Mouse (Mus musculus) layer of hippocampus, postnatal 25 days (tissue): Measurements from ENCODE around the gene Isx. TPM values are rescaled to one million over a fixed set of nuclear protein-coding genes. Genes with fewer than 3 reads are reported as not detected.

ENCODE experiments used
- DNase-seq, 2 experiments: peaks; one replicate each; pipeline ENCODE4 v3.0.0; 2022; ENCODE audit warnings: mixed read lengths in 2 of 2, low spot score in 1 of 2; ENCODE audit errors: extremely low spot score in 1 of 2
- total RNA-seq, 2 experiments: library from RNA; stranded (reverse); gene quantifications; 2 replicates each; pipeline ENCODE4 v1.2.3; 2021

Gene Isx
- total RNA-seq: not detected

DNA sequence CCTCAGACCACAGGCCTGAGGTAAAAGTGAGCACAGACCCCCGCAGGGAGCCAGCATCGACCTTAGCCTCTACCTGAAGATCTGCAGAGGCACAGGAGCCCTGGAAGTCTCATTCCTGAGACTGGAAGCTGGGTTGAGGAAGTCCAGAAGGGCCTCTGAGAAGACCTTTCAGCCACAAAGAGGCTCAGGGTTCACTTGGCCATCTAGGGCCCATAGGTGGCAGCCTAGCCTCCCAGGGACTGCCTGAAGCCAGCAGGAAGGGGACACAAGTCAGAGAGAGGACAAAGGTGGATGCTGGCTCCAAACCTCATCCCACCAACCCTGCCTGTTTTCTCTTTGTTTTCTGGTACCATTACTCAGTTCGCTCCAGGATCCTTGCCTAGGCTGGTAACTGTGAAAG lies at the start of gene Isx:
Isx (plus strand) TSS at position 234 of the 400 bp plus-strand sequence.
- no peak for DNase-seq

DNA sequence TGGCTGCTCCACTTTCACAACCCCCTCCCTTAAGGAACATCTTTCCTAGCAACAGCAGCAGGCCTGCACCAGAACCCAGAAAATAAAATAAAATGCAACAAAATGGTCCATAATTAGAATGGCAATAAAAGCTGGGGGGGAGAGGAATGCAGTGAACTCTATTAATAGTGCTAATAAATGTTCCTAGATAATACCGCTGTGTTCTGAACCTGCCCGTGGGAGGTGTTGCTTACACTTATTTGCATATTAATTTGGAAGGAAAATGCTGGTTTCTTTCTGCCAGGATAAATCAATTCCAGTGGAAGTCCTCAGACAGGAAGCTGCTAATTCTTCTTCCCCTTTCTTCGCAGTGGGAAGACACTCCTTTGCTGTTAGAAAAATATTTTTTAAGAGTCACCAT lies 45.3 kb upstream of the Isx start:
- no peak for DNase-seq

DNA sequence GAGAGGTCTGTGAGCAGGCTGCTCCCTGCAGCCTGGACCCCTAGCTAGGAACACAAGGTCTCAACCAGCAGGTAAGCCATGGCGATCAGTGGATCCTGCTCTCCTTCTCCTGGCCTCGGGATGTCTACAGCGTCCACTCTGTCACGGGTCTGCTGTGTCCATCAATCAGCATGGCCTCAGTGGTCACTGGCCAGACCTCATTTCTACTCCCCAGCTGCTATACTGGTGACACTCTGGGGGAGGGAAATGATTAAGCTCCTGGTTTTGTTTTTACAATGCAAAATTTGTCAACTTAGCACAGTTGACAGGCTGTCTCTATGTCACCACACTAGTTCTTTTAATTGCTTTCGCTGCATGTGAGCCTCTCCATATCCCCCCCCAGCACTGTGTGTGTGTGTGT lies 41.7 kb upstream of the Isx start:
- no peak for DNase-seq

DNA sequence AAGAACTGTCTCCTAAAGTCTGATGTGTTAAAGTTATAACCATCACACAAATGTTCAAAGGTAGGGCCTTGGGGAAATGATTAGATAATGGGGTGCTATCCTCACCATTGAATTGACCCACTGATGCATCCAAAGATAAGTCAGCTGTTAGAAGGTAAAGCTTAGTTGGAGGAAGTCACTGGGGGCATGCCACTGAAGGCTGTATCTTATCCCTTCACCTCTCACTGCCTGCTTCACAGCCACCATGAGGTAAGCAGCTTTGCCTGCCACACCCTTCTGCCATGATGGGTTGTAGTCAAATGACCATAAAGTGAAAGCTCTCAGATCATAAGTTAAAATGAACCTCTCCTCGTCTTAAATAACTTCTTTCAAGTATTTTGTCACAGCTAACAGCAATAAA lies 38.7 kb upstream of the Isx start:
- no peak for DNase-seq

DNA sequence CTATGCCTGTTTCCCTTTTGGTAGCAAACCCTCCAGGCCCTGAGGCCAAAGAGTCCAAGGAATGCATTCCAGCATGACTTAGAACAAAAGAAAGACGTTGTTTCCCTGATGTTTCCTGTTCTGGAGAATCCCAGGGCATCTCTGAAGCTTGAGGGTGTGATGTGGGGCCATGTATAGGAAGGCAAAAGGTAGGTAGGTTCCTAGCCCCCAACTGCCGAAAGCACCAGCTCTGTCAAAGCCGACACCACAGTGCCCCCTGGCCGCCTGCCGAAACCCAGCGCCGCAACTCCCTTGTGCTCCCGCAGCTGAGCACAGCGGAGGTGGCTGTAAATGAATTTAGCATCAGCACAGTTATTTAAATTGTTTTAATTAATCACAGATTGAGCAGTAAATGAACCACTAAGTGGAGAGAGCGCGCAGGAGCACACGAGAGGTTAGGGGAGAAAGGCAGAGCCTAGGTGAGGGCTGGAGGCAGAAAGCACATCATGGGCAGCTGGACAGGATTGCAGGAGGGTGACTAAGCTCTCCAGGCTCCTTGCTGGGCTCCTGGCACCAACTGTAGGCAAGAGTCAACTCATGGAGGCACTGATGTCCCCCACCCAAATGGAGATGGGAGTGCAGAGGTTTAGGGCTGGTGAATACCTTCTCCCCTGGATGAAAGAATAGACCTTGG lies 25.5 kb upstream of the Isx start:
- peak; percentile 20 to 38 for DNase-seq

DNA sequence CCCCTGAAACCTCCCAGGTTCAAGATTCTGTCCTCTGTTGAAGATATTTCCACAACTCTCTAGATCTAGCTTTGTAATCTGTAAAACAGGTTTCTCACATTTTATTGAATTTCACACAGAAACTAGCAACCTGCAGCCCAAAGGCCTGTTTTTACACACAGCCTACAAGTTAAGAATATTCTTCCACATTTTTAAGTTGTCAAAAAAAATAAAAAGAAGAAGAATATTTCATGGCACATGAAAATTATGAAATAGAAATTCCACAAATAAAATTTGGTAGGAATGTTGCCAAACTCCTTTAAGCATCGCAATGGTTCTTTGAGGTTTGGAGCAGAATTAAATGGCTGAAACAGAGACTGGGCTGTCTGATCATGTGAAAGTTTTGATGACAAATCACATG lies 24.3 kb upstream of the Isx start:
- no peak for DNase-seq

DNA sequence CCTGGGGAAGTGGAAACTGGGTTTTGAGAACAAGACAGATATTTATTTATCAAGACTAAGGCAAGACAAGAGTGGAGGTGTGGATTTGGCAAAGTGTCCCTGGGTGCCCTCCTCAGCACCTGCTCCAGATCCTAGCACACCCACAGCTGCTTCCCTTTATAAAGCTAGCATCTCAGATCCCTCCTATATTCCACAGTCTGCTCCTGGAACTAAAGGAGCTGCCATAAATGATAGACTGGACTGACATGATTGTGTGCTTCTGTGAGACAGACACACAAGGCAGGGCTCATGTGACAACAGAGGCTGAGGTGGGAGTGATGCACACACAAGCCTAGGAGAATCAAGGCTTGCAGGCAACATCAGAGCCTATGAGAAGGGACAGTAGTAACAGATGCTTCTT lies 22.0 kb upstream of the Isx start:
- no peak for DNase-seq

DNA sequence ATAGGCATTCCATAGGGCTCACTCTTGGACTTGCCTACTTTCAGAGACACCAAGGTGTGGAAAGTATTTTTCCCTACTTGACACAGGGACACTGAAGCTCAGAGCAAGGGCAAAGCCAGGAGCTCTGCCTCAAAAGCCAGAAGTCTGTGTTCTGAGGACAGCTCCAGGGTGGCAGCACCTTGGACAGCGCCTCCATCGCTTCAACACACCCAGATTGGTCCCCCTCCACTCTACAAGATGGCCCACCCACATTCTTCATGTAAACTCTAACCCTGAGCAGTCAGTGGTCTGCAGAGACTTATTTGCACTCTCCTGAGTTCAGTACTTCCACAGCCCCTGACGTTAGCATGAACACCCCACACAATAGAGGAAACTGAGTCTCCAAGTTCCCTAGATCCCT lies 21.1 kb upstream of the Isx start:
- no peak for DNase-seq

DNA sequence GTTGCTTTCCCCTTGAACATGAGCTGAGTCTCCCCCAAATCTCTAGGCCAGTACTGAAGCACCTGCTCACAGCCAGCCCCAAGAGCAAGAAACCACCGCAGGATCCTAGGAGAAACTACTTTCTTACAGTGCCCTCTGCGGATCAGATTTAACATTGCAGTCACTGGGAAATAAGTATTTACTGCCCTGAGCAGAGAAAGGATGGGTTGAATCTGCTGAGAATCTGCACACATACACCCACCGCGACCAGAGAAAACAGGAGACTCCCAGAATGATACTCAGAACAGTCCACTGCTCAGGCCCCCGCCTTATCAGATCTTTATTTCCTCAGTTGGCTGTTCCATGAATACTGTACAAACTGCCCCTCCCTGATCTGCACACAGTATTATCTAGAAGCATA lies 19.5 kb upstream of the Isx start:
- DNase-seq: peak; percentile 43 to 79

DNA sequence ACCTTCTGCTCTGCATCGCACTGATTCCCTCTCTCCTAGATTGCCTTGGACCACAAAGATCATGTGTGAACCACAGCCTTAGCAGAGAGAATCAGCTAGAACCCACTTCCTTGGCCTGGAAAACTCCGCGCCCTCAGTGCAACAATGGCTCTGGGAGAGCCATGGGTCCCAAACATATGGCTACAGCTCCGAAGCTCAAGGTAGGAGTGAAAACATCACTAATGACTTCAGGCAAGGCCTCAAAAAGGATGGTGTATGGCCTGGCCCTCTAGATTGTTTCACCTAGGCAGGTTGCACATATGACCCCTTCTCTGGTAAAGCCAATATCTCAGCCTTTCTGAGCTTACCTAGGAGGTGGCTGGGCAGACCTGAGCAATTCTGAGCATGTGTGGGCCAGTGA lies 18.2 kb upstream of the Isx start:
- DNase-seq: no peak

DNA sequence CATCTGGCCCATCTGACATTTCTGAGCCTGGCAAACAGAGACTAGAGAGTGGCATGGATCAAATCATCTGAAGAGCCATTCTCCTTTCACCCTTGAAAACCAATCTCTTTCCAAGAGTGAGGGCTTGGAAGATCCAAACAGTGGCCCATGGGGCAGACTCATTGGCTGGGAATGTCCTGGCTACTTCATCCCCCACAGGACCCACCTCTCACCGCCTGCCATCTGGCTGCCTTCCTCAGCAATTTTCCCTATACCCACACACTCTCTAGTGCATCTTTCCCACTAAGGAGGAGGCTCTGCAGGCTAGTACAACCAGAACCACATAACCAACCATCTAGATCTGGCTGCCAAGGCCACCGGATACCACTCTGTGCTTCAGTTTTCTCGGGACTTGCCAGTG lies 17.6 kb upstream of the Isx start:
- no peak for DNase-seq

DNA sequence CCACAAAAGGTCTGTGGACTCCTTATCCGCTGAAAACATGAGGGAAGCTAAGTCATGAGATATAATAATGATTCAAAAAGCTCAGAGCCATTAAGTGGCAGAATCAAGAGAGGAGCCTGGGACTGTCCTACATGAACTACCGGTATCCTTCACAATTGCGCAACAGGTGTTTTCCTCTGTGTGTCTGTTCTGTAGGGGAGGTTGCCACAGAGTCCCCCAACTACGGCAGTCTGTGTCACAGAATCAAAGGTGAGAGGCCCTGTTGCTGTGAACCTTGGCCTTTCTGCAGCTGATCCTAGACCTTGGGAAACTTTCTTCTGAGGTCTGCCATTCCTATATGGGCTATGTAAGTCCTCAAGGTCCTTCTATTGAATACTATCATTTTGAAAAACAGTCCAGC lies 13.7 kb upstream of the Isx start:
- no peak for DNase-seq

DNA sequence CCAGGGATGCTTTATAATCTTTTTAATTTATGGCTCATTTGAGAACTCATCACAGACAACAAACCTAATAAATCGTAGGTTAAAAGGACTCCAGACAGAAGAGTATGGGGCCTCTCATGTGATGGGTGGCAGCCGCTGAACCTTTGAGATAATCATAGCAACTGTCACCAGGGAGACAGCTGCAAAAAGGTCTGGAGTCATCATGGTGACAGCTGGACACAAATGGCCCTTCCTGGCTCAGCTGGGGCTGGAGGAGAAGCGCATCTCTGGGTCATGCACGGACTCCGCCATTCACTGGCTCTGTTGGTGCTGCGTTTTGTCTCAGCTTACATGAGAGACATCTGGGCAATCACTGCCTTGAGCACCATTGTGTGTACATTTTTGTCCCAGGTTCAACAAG lies 12.5 kb upstream of the Isx start:
- no peak for DNase-seq

DNA sequence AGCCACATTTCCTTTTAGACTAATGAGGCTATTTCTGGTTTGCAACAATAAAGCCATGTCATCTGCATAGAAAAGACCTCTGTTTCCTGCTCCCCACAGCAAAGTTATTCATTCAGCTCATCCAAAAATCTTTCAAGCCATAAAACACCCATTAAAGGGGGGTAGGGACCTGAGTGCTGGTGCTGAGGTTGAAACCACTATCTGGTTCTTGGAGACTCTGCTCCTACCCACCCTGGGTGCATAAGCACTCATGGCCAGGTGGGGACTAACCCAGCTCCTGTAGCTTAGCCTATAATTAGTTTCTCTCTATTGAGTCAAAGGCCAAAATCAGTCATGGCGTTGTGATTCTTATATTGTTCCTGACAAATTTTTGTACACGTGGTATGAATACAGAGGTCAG lies 10.4 kb upstream of the Isx start:
- no peak for DNase-seq

DNA sequence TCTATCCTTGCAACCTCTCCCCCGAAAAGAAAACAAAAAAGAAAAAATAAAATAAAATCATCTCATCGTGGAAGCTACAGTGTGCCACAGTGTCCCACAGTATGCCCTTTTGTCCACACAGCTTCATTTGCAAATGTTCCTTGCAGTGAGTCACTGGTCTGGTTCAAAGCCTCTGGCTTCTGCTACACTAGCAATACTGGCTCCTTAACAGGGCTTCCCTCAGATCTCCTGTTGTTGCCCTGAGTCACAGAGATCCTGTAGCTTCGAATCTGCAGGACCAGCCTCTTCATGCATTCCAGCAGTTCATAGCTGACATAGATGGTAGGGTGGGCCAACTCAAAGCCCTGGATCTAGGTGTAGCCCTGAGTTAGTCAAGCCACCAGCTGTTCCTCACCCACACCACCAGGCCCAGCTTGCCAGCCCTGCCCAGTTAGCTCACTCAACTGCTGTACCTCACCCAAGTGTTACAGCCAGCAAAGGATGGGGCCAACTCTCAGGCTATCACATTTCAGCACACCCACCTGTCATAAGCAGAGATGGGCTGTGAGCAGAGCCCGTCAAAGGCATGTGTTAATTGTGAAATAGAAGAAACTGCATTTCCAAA lies 2.5 kb upstream of the Isx start:
- DNase-seq: no peak

DNA sequence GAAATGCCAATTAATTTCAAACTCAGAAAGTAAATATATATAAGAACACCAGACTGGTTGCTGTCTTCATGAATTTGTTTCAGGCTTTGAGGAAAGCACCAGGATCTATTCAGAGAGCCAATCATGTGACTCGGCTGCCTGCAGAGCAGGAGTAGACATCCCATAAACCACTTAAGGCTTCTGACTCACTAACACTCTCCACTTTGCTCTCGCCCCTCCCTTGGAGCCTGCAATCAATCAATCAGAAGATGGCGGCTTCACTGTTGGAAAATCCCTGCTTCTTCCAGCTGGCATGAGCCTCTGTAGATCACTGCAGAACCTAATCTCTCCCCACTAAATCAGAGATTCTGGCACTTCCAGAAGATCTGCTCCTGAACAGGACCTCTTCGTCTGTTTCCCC lies 1.3 kb upstream of the Isx start:
- no peak for DNase-seq

DNA sequence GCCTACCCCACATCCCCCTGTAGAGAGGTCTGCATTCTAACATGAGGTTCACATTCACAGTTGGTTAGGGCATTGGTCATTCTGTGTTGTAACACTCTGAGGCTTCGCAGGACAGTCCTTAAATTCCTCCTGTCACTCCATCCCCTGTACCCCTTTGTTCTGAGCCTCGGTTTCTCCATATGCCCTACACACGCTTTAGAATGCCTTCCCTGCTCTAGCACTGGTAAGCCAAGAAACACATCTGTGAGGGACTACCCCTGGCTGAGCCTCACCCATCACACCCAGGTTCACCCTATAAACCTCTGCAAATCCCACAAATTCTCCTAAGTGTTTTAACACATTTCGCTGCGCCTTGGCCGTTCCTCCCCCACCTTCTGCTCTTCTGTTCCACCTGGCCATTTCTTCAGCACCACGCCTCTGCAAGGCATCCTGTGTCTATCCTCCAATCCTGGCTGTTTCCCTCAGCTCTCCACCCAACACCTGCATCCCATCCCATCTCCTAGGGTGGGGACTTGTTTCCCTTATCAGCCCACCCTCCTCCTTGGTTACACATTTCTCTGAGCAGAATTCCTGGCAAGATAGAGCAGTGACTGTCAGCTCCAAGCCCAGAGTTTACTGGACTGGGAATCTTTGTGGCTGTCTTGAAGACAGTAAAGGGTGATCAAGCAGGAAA lies 686 bp upstream of the Isx start:
- DNase-seq: no peak

DNA sequence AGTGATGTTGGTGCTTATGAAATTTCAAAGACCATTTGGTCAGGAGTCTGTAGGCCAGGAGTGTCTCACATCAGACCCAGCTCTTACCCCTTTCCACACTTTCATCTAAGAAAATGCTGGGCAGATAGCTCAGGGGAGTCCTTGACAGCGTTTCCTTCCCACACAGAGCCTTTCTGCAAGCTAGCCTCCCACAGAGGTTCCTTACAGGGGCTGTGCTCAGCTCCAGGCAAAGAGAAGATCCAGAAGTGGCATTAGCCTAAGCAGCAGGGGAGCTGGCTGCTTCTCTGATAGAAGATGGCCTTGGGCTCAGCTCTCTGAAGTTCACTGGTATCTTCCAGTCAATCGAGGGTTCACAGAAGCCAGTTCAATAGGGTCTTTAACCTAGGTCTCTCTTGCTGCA lies 1.6 kb downstream of the Isx start:
- no peak for DNase-seq

DNA sequence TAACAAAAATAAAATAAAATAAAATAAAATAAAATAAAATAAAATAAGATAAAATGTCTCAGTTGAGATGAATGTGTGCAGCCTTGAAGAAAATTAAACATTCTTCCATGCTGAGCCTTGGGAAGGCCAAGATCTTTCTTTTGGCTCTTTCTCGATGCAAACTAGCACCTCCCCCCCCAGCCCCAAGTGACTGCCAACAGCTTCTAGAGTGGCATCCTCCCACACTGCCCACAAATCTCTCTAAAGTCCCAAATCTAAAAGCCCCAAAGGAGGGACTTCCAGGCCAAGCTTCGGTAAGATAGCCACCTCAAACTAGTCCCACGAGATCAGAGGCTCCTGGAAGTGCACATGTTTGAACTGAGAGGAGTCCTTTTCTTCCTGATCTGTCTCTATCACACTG lies 5.7 kb downstream of the Isx start:
- no peak for DNase-seq

DNA sequence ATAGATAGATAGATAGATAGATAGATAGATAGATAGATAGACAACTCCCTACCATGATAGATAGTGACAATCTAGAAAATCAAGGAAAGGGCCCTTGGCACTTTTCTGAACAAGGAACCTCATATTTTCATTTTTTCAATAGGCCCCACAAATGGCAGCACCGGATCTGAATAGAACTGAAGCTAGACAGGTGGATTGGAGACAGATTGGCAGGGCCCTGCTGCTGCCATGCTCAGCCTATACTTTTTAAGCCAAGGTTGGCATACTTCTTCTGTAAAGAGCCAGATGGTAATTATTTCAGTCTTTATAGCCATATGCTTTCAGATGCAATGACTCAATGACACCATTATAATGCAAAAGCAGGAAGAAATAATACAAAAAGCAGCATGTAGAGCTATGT lies 15.8 kb downstream of the Isx start:
- no peak for DNase-seq

DNA sequence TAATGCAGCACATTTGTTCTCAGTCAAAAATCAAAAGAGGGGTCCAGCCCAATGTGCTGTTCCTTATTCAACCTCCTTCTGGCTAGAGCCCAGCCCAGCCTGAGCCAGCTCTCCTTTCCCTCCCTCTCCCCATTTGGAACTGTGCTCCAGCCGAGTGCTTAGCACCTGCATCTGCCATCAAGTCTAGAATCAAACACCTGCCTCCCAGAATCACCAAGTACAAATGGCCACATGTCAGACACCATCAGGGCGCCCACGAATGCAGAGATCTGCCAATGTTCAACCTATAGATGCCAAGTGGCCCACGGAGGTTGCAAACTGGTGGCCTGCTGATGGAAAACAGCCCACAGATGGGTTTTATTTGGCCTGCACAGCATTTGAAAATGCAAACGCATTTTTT lies 18.1 kb downstream of the Isx start:
- no peak for DNase-seq

DNA sequence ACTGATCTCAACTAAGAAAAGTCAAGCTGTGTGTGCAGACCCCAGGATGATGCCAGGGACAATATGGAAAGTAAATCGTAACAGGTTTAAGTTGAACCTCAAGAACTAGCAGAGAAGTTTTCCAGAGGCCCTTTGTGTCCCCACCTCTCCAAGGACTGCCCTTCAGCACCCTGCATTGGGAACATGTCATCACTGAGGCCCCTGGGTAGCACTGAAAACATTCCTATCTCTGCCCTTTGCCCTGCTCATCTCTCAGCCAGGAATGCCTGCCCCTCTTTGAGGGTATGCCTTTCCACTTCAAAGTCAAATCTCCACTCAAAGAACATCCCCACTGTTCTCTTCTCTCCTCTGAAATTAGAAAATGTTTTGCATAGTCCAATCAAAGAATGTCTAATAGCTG lies 23.3 kb downstream of the Isx start:
- no peak for DNase-seq
